Mouse (Mus musculus) intestine, postnatal 0 days (tissue): Measurements from ENCODE around the gene Dennd4b. TPM values are rescaled to one million over a fixed set of nuclear protein-coding genes. Genes with fewer than 3 reads are reported as not detected.

Experiments
- ATAC-seq: fragments of 200-750 bp; cut with Nextera tagmentation; 2 replicates; pipeline ENCODE4 v1.8.0; 2017; ENCODE audit warnings: mild to moderate bottlenecking, moderate TSS enrichment, moderate library complexity
- H3K27ac ChIP-seq: fragments of 300-500 bp; sonication (generic); 2 replicates; pipeline ENCODE4 v1.5.1; 2014; ENCODE audit warnings: mild to moderate bottlenecking, low read depth, low read length, moderate library complexity
- H3K27me3 ChIP-seq: fragments of 300-500 bp; sonication (generic); replicated peaks from 2 replicates; pipeline ENCODE4 v1.6.1; 2014; ENCODE audit warnings: low read length, mixed read lengths; ENCODE audit not compliant: control insufficient read depth, insufficient read depth
- H3K36me3 ChIP-seq: fragments of 300-500 bp; sonication (generic); 2 replicates; pipeline ENCODE4 v1.6.1; 2014; ENCODE audit warnings: mild to moderate bottlenecking, moderate library complexity; ENCODE audit not compliant: control insufficient read depth, insufficient read depth
- H3K4me1 ChIP-seq: fragments of 300-500 bp; sonication (generic); replicated peaks from 2 replicates; pipeline ENCODE4 v1.6.1; 2014; ENCODE audit warnings: antibody characterized with exemption, low read length, mixed read lengths; ENCODE audit not compliant: control insufficient read depth, insufficient read depth
- H3K4me2 ChIP-seq: fragments of 300-500 bp; sonication (generic); replicated peaks from 2 replicates; pipeline ENCODE4 v1.6.1; 2014; ENCODE audit warnings: low read depth, mild to moderate bottlenecking, moderate library complexity
- H3K4me3 ChIP-seq: fragments of 300-500 bp; sonication (generic); 2 replicates; pipeline ENCODE4 v1.5.1; 2014; ENCODE audit warnings: low read depth, low read length
- H3K9ac ChIP-seq: fragments of 300-500 bp; sonication (generic); 2 replicates; pipeline ENCODE4 v1.6.1; 2014; ENCODE audit warnings: mild to moderate bottlenecking, low read depth, low read length
- H3K9me3 ChIP-seq: fragments of 300-500 bp; sonication (generic); 2 replicates; pipeline ENCODE4 v1.6.1; 2016; ENCODE audit warnings: mixed run types; ENCODE audit not compliant: control insufficient read depth
- CTCF ChIP-seq: sonication (generic); IDR thresholded peaks from 2 replicates; pipeline ENCODE4 v1.5.1; 2016; ENCODE audit warnings: low read depth, mild to moderate bottlenecking, control low read depth, antibody characterized with exemption, moderate library complexity
- WGBS: fragments of 180-500 bp; shearing (Covaris S2); extraction: QIAGEN DNeasy Blood & Tissue Kit; methylation state at CpG from one replicate; pipeline ENCODE4 v1.1.7; 2014; 5-methylcytosine and 5-hydroxymethylcytosine counted together
- microRNA-seq: library from miRNA; unstranded; fragments of <30 nt; microRNA quantifications from one replicate; pipeline ENCODE4, GENCODE M21; 2016
- polyA plus RNA-seq: library from polyadenylated mRNA; unstranded; fragments of >200 nt; fragmentation: Nextera tagmentation; extraction: Ambion mirVana; gene quantifications from 2 replicates; pipeline ENCODE4 v1.2.1, GENCODE M21; 2015

The Dennd4b gene
- polyA plus RNA-seq, 1 experiment from 2014 or later = 0.93 TPM

DNA sequence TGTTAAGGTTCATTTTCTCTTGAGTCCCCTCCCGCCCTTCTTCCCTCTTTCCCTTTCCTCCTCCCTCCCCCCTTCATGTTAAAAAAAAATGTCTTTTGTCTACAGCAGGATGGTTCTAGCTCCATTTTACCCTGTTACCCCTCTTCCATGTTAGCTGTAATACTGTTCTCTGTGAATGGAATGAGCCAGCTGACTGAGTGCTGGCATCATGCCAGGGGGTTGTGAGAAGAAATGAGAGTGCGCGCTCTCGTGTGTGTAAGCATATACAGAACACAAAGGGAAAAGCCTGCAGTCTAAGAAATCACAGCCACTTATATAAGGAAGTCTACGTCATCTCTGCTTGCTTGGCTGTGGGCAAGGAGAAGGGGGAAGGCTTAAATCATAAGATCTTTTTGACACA, 58.1 kb downstream of the Dennd4b start:
- 8% methylated on average over 5 of the region's 5 CpGs for WGBS
- no peak overlapping the region for H3K27ac ChIP-seq
- peak; percentile 47; the same call in 1 of the 2 replicates for ATAC-seq

More for the DNA sequence above, 58.1 kb downstream of the Dennd4b start:
- no peak for TF ChIP-seq CTCF
- no peak overlapping the region for H3K4me3 ChIP-seq
- no peaks in the 10 kb centered on the region for H3K27me3 ChIP-seq
- H3K36me3 ChIP-seq = no peaks in the 10 kb centered on the region
- H3K9me3 ChIP-seq = no peaks in the 10 kb centered on the region
- H3K4me1 ChIP-seq = peaks cover 3% of the 10 kb centered on the region; the same call in 1 of the 2 replicates
- H3K4me2 ChIP-seq = peak overlapping the region; percentile 24; the same call in 1 of the 2 replicates
- no peak overlapping the region for H3K9ac ChIP-seq

Small RNAs within 50 kb of the gene (microRNA-seq; reads per million reads assigned to microRNA genes)
- not detected for gene Mir7012

Other genes with a start within 250 kb of the Dennd4b start
- 128 and 130 TPM in 2 replicates for gene 4933434E20Rik, start 213.5 kb upstream of the Dennd4b start, polyA plus RNA-seq
- 112 and 117 TPM in 2 replicates for gene Ubap2l, start 212.6 kb upstream of the Dennd4b start, polyA plus RNA-seq
- gene Tpm3, start 192.5 kb upstream of the Dennd4b start, polyA plus RNA-seq = 311 and 332 TPM in 2 replicates
- gene Nup210l, start 161.1 kb upstream of the Dennd4b start, polyA plus RNA-seq = 0.03 TPM in 1 of 2 replicates, not detected in the other
- 1,181 and 1,228 TPM in 2 replicates for gene Rps27, start 51.5 kb upstream of the Dennd4b start, polyA plus RNA-seq
- 22.7 and 23.1 TPM in 2 replicates for gene Rab13, start 51.5 kb upstream of the Dennd4b start, polyA plus RNA-seq
- gene Jtb, start 33.6 kb upstream of the Dennd4b start, polyA plus RNA-seq = 169 and 172 TPM in 2 replicates
- gene Creb3l4, start 21.7 kb upstream of the Dennd4b start, polyA plus RNA-seq = 7.5 and 8.6 TPM in 2 replicates
- 153 and 158 TPM in 2 replicates for gene Slc39a1, start 17.0 kb upstream of the Dennd4b start, polyA plus RNA-seq
- gene Crtc2, start 11.0 kb upstream of the Dennd4b start, polyA plus RNA-seq = 12.2 and 14.9 TPM in 2 replicates
- 4.7 and 6.6 TPM in 2 replicates for gene Gatad2b, start 28.0 kb downstream of the Dennd4b start, polyA plus RNA-seq
- 2.5 and 2.9 TPM in 2 replicates for gene Slc27a3, start 124.8 kb downstream of the Dennd4b start, polyA plus RNA-seq
- gene Ints3, start 168.4 kb downstream of the Dennd4b start, polyA plus RNA-seq = 8.8 and 9.7 TPM in 2 replicates
- gene Npr1, start 200.7 kb downstream of the Dennd4b start, polyA plus RNA-seq = 3.4 and 4.2 TPM in 2 replicates
- 38.3 and 40.7 TPM in 2 replicates for gene Ilf2, start 210.9 kb downstream of the Dennd4b start, polyA plus RNA-seq
- gene Snapin, start 225.8 kb downstream of the Dennd4b start, polyA plus RNA-seq = 53.1 and 53.9 TPM in 2 replicates
- 61.3 and 63.7 TPM in 2 replicates for gene Chtop, start 244.3 kb downstream of the Dennd4b start, polyA plus RNA-seq
- gene S100a1, start 249.2 kb downstream of the Dennd4b start, polyA plus RNA-seq = 1,091 and 1,109 TPM in 2 replicates
- 70.3 and 78.7 TPM in 2 replicates for gene S100a13, start 249.2 kb downstream of the Dennd4b start, polyA plus RNA-seq